Mouse (Mus musculus) left cerebral cortex, adult 9 months (tissue): ENCODE data around the gene Btbd35f12.
"Not testable (repeated sequence)": the region's sequence is repeated elsewhere in the genome, so short reads cannot be mapped to it uniquely, and the experiment has no call there.

Experiments
- DNase-seq, 2 experiments: peaks; one replicate each; pipeline ENCODE4 v3.0.0; 2022; ENCODE audit warnings: low spot score in 2 of 2

The Btbd35f12 gene

DNA sequence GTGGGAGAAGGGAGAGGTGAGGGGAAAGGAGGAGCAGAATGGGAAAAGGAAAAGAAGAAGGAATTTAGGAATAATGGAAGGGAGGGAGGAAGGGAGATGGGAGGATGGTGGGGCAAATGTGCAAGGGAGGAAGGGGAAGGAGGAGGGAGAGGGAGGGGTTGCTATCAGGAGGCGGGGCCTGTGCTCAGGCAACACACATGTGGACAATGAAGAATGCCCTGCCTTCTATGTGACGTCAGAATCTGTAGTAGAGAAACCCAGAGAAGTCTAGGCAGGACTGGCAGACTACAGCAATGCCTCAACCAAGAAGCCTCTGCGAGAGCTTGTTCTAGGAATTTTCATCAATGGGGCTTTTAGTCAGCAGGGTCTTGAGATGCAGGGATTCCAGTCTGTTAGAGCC is at the start of gene Btbd35f12:
TSS of gene Btbd35f12 (plus strand) at position 301 of the 400 bp plus-strand sequence.
- DNase-seq: not testable (repeated sequence)

DNA sequence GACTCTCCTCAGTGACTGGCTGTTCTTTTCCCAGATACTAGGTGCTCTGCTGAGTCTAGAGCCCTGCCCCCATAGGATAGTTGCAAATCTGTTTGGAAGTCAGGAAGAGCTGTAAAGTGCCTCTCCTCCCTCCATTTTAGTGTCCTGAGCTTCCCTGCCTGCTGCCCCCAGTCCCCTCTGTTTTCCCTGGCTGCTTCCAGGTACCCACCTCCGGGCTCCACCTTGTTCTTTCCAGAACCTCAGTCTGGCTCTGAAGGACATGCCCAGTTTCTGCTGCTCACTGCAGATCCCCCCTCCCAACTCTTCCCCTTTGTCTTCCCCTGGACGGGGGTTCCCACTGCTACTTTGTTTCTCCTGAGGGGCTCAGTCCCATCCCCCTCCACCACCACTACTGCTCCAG is 40.1 kb downstream of the Btbd35f12 start:
- DNase-seq: not testable (repeated sequence)
